Comparison of ENCODE assay signal across 8 mouse cellular contexts in the genomic region with DNA sequence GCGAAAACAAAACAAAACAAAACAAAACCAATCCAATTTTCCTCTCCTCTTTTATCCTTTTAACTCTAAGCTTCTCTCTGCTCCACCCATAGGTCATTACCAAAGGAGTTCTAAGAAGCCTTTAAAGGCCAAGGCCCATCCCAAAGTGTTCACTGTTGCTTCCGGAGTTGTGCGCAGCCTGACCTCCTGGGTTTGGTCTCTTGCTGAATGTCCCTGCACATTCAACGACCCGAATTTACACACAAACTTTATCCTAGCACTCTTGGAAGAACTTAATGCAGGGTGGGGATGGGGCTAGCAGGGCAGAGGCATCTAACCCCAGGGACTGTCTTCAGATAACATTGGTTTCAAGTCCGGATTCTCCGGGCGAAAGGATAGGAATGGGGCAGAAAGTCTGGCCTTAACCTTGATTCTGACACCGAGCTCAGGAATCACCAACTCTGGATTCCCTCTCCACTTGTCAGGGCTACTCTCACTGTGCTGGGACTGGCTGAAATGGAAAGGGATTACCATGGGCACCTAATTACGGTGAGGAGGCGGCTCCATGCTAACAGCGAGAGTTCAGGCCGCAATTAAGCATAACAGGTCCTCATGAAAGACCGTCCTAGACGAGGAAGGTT. TPM values are rescaled to one million over a fixed set of nuclear protein-coding genes. Genes with fewer than 3 reads are reported as not detected.
DNase-seq lines count a peak whose midpoint lies in the region; ATAC-seq and TF ChIP-seq lines count a peak whose summit lies in the region.

No protein-coding gene starts in this region.

- ATAC-seq in kidney, embryonic 16.5 days (ENCODE audit: low FRiP score, low TSS enrichment), result no peak; the same call in 1 of the 2 replicates
- peak; percentile 4; the same call in 1 of the 2 replicates for ATAC-seq in megakaryocyte progenitor cell, adult 5-6 weeks (replicated peaks; ENCODE audit: poor library complexity)

- peak in 1 of 2 experiments; percentile 12; a peak in 1 of 4 replicates for TF ChIP-seq POLR2A in MEL (IDR thresholded peaks at IDR 0.05; ENCODE audit: control insufficient read depth in 1 of 2, insufficient read depth in 1 of 2, low read depth in 1 of 2, low read length in 2 of 2, poor library complexity in 1 of 2)

- peak overlapping the region; percentile 71 for H3ac ChIP-seq in C2C12 (ENCODE audit: control insufficient read depth, insufficient read length, low read depth)

- no peak for TF ChIP-seq RAD21 in MEL (IDR thresholded peaks at IDR 0.05; ENCODE audit: low read depth, low read length)

- H3K4me2 ChIP-seq in kidney, embryonic 16.5 days (replicated peaks; ENCODE audit: low read depth, low read length), result peak overlapping the region; percentile 65

- H3K27me3 ChIP-seq in C2C12 (ENCODE audit: control insufficient read depth, insufficient read depth, insufficient read length), result no peaks in the 10 kb centered on the region
- H3K27me3 ChIP-seq in MEL (ENCODE audit: control insufficient read depth in 1 of 2, insufficient read depth in 2 of 2, low read length in 2 of 2), result no peaks in the 10 kb centered on the region
- peaks cover 20% of the 10 kb centered on the region; the same call in 1 of the 2 replicates for H3K27me3 ChIP-seq in forebrain, embryonic 10.5 days (ENCODE audit: poor library complexity, severe bottlenecking)
- no peaks in the 10 kb centered on the region for H3K27me3 ChIP-seq in kidney, embryonic 16.5 days (ENCODE audit: insufficient read depth, low read length)

- peaks cover 31% of the 10 kb centered on the region for H3K79me3 ChIP-seq in C2C12 (ENCODE audit: low read depth)

- H3K27ac ChIP-seq in MEL (ENCODE audit: control insufficient read depth, low read depth, low read length), result peak overlapping the region; percentile 93
- H3K27ac ChIP-seq in forebrain, embryonic 10.5 days, result peak overlapping the region; percentile 98
- peak overlapping the region; percentile 95 for H3K27ac ChIP-seq in kidney, embryonic 16.5 days (ENCODE audit: low read length)

- peak overlapping the region; percentile 29 for H3K4me3 ChIP-seq in C2C12 (ENCODE audit: insufficient read depth, poor library complexity, severe bottlenecking)
- peak overlapping the region; percentile 60 to 72 for H3K4me3 ChIP-seq in MEL (ENCODE audit: control insufficient read depth in 1 of 2, insufficient read depth in 1 of 2, low read depth in 2 of 2, low read length in 2 of 2)
- H3K4me3 ChIP-seq in forebrain, embryonic 10.5 days, result peak overlapping the region; percentile 84
- peak overlapping the region; percentile 83 for H3K4me3 ChIP-seq in kidney, embryonic 16.5 days (ENCODE audit: low read length)

- H3K36me3 ChIP-seq in C2C12 (ENCODE audit: control insufficient read depth, insufficient read depth) (peaks cover 4% of the 10 kb centered on the region), MEL (ENCODE audit: control insufficient read depth in 1 of 2, insufficient read depth in 2 of 2, low read length in 2 of 2) (peaks cover 2 to 15% of the 10 kb centered on the region in 2 experiments; a peak in 3 of 4 replicates)
- peaks cover 24% of the 10 kb centered on the region for H3K36me3 ChIP-seq in forebrain, embryonic 10.5 days (replicated peaks)
- peaks cover 5% of the 10 kb centered on the region for H3K36me3 ChIP-seq in kidney, embryonic 16.5 days (ENCODE audit: insufficient read depth, low read length)

- WGBS in forebrain, embryonic 10.5 days, result 22% methylated on average over 15 of the region's 15 CpGs
- 17% methylated on average over 15 of the region's 15 CpGs for whole genome bisulfite sequencing in kidney, embryonic 16.5 days

- TF ChIP-seq EP300 in MEL (IDR thresholded peaks at IDR 0.05; ENCODE audit: low read depth in 1 of 2, low read length in 2 of 2), result 0 out of 4 replicates have a peak, but pooled peaks of 1 of the 2 experiments have one; percentile 2

- no peaks in the 10 kb centered on the region for H3K9me3 ChIP-seq in MEL (replicated peaks; ENCODE audit: insufficient read depth, low read length)
- no peaks in the 10 kb centered on the region; the same call in 1 of the 2 replicates for H3K9me3 ChIP-seq in forebrain, embryonic 10.5 days
- H3K9me3 ChIP-seq in kidney, embryonic 16.5 days (ENCODE audit: low read length), result no peaks in the 10 kb centered on the region

- TF ChIP-seq CTCF in C2C12 (IDR thresholded peaks at IDR 0.05; ENCODE audit: control insufficient read depth, insufficient read depth, insufficient read length) (no peak), MEL (IDR thresholded peaks at IDR 0.05 in 2 of 3, conservative IDR thresholded peaks at IDR 0.05 in 1 of 3; ENCODE audit: control insufficient read depth in 1 of 3, insufficient read depth in 1 of 3, low read depth in 2 of 3, low read length in 3 of 3, poor library complexity in 1 of 3, severe bottlenecking in 1 of 3) (no peak)

- H3K9ac ChIP-seq in MEL (ENCODE audit: control insufficient read depth, low read depth, low read length, poor library complexity, severe bottlenecking), result peak overlapping the region; percentile 85
- peak overlapping the region; percentile 76 for H3K9ac ChIP-seq in kidney, embryonic 16.5 days (replicated peaks; ENCODE audit: low read length)

- peak; percentile 77 for DNase-seq in MEL (ENCODE audit: low read depth, low spot score)
- DNase-seq in forebrain, embryonic 10.5 days (ENCODE audit: extremely low spot score, low spot score), result no peak
- DNase-seq in ovary, postnatal 10 days (ENCODE audit: low spot score), result no peak
- DNase-seq in cerebellum, adult 9-10 months, result no peak
- DNase-seq in layer of hippocampus, postnatal 10 days (ENCODE audit: low spot score in 2 of 2), result no peak

- H3K4me1 ChIP-seq in MEL (ENCODE audit: control insufficient read depth in 1 of 2, insufficient read depth in 2 of 2, low read length in 2 of 2), result peaks cover 0 to 18% of the 10 kb centered on the region in 2 experiments; a peak in 2 of 4 replicates
- H3K4me1 ChIP-seq in forebrain, embryonic 10.5 days, result peaks cover 29% of the 10 kb centered on the region
- H3K4me1 ChIP-seq in kidney, embryonic 16.5 days (ENCODE audit: insufficient read depth, low read length), result peaks cover 30% of the 10 kb centered on the region

- H3K79me2 ChIP-seq in C2C12 (ENCODE audit: control insufficient read depth, insufficient read depth) (peaks cover 40% of the 10 kb centered on the region), MEL (ENCODE audit: control insufficient read depth, insufficient read depth, low read length, poor library complexity) (peaks cover 32% of the 10 kb centered on the region)

RNA-seq across cellular contexts. Expression of a gene that starts 0.6 kb away (rescaled TPM):
- polyA plus RNA-seq in C2C12 (2012; fragmentation: generic; extraction: Trizol), result 33.5 TPM
- total RNA-seq in MEL (2012; rRNA removed), result 25.8 and 26.3 TPM in 2 replicates
- polyA plus RNA-seq in MEL (2012; ENCODE audit: insufficient read depth in 1 of 2, insufficient read length in 2 of 2, low read depth in 1 of 2, low replicate concordance in 2 of 2, missing spikeins in 1 of 2), result 100 to 1,000 TPM in 1 of 2 experiments, not detected in 1; 115 TPM
- 29.9 and 31.4 TPM in 2 replicates for polyA plus RNA-seq in forebrain, embryonic 10.5 days (2016; fragmentation: Nextera tagmentation; extraction: Ambion mirVana)
- polyA plus RNA-seq in kidney, embryonic 16.5 days (2015; fragmentation: Nextera tagmentation; extraction: Ambion mirVana), result 30.6 and 33.6 TPM in 2 replicates
- 29.7 and 34.2 TPM in 2 replicates for total RNA-seq in megakaryocyte progenitor cell, adult 5-6 weeks (2015)
- total RNA-seq in megakaryocyte progenitor cell, adult 5-6 weeks (2017), result 29.2 and 29.4 TPM in 2 replicates
- total RNA-seq in layer of hippocampus, postnatal 10 days (2021), result 10 to 100 TPM; 66.4 to 69.8 TPM

RNA-seq across cellular contexts. Expression of a gene that starts 0.7 kb away (rescaled TPM):
- polyA plus RNA-seq in C2C12 (2012; fragmentation: generic; extraction: Trizol), result 0.11 TPM
- total RNA-seq in MEL (2012; rRNA removed), result not detected in 2 replicates
- 1 to 10 TPM in 1 of 2 experiments, not detected in 1; 2.0 TPM for polyA plus RNA-seq in MEL (2012; ENCODE audit: insufficient read depth in 1 of 2, insufficient read length in 2 of 2, low read depth in 1 of 2, low replicate concordance in 2 of 2, missing spikeins in 1 of 2)
- polyA plus RNA-seq in forebrain, embryonic 10.5 days (2016; fragmentation: Nextera tagmentation; extraction: Ambion mirVana), result 0.70 and 0.81 TPM in 2 replicates
- polyA plus RNA-seq in kidney, embryonic 16.5 days (2015; fragmentation: Nextera tagmentation; extraction: Ambion mirVana), result 1.2 and 1.3 TPM in 2 replicates
- total RNA-seq in megakaryocyte progenitor cell, adult 5-6 weeks (2015), result 1.2 and 2.6 TPM in 2 replicates
- total RNA-seq in megakaryocyte progenitor cell, adult 5-6 weeks (2017), result not detected in 2 replicates
- total RNA-seq in layer of hippocampus, postnatal 10 days (2021), result under 1 TPM in 1 of 2 experiments, not detected in 1; 0.73 TPM

RNA-seq across cellular contexts. Expression of a gene that starts 10.1 kb away (rescaled TPM):
- polyA plus RNA-seq in C2C12 (2012; fragmentation: generic; extraction: Trizol) (0.59 TPM), MEL (2012; ENCODE audit: insufficient read depth in 1 of 2, insufficient read length in 2 of 2, low read depth in 1 of 2, low replicate concordance in 2 of 2, missing spikeins in 1 of 2) (10 to 100 TPM in 1 of 2 experiments, not detected in 1; 14.2 TPM)
- 2.2 TPM in 2 replicates for total RNA-seq in MEL (2012; rRNA removed)
- 2.5 and 4.1 TPM in 2 replicates for polyA plus RNA-seq in forebrain, embryonic 10.5 days (2016; fragmentation: Nextera tagmentation; extraction: Ambion mirVana)
- polyA plus RNA-seq in kidney, embryonic 16.5 days (2015; fragmentation: Nextera tagmentation; extraction: Ambion mirVana), result 4.2 and 4.8 TPM in 2 replicates
- 2.5 and 3.9 TPM in 2 replicates for total RNA-seq in megakaryocyte progenitor cell, adult 5-6 weeks (2015)
- total RNA-seq in megakaryocyte progenitor cell, adult 5-6 weeks (2017), result 2.3 and 2.8 TPM in 2 replicates
- total RNA-seq in layer of hippocampus, postnatal 10 days (2021), result 1 to 10 TPM; 8.3 to 9.8 TPM

RNA-seq across cellular contexts. Expression of a gene that starts 11.3 kb away (rescaled TPM):
- polyA plus RNA-seq in C2C12 (2012; fragmentation: generic; extraction: Trizol) (1.7 TPM), MEL (2012; ENCODE audit: insufficient read depth in 1 of 2, insufficient read length in 2 of 2, low read depth in 1 of 2, low replicate concordance in 2 of 2, missing spikeins in 1 of 2) (under 1 TPM in 1 of 2 experiments, not detected in 1; 0.36 TPM)
- total RNA-seq in MEL (2012; rRNA removed), result 0.35 and 0.49 TPM in 2 replicates
- 0.12 and 0.22 TPM in 2 replicates for polyA plus RNA-seq in forebrain, embryonic 10.5 days (2016; fragmentation: Nextera tagmentation; extraction: Ambion mirVana)
- polyA plus RNA-seq in kidney, embryonic 16.5 days (2015; fragmentation: Nextera tagmentation; extraction: Ambion mirVana), result 1.4 and 1.6 TPM in 2 replicates
- not detected in 2 replicates for total RNA-seq in megakaryocyte progenitor cell, adult 5-6 weeks (2015)
- total RNA-seq in megakaryocyte progenitor cell, adult 5-6 weeks (2017), result not detected in 2 replicates
- total RNA-seq in layer of hippocampus, postnatal 10 days (2021), result not detected

RNA-seq across cellular contexts. Expression of a gene that starts 15.0 kb away (rescaled TPM):
- polyA plus RNA-seq in C2C12 (2012; fragmentation: generic; extraction: Trizol), result 44.1 TPM
- total RNA-seq in MEL (2012; rRNA removed), result 23.9 and 24.2 TPM in 2 replicates
- polyA plus RNA-seq in MEL (2012; ENCODE audit: insufficient read depth in 1 of 2, insufficient read length in 2 of 2, low read depth in 1 of 2, low replicate concordance in 2 of 2, missing spikeins in 1 of 2), result 10 to 100 TPM in 1 of 2 experiments, not detected in 1; 46.2 TPM
- 64.0 and 64.7 TPM in 2 replicates for polyA plus RNA-seq in forebrain, embryonic 10.5 days (2016; fragmentation: Nextera tagmentation; extraction: Ambion mirVana)
- polyA plus RNA-seq in kidney, embryonic 16.5 days (2015; fragmentation: Nextera tagmentation; extraction: Ambion mirVana), result 60.1 and 61.9 TPM in 2 replicates
- total RNA-seq in megakaryocyte progenitor cell, adult 5-6 weeks (2015), result 18.3 and 22.3 TPM in 2 replicates
- total RNA-seq in megakaryocyte progenitor cell, adult 5-6 weeks (2017), result 8.4 and 12.0 TPM in 2 replicates
- total RNA-seq in layer of hippocampus, postnatal 10 days (2021), result 10 to 100 TPM; 27.1 to 31.2 TPM

Comparison
In these comparisons a context has a peak if more than half of its experiments do, and no peak if none do; other contexts are left out.
1. H3K4me3 ChIP-seq: peak in every context shown above with its lines; median percentile 84 in forebrain, embryonic 10.5 days; 83 in kidney, embryonic 16.5 days; 66 in MEL; 29 in C2C12.